In genomic region chr17:80174699-80175385, GRCm38 (mm10) we compare ENCODE assay signal across 1 mouse cellular context.
TF ChIP-seq lines count a peak whose summit lies in the region.

No protein-coding gene starts in this region.

TF ChIP-seq in CH12.LX, 34 proteins besides CTCF, POLR2A, EP300 and RAD21 (continued from another document):
- TF ChIP-seq TCF12 (IDR thresholded peaks at IDR 0.05; ENCODE audit: low read depth, low read length): no peak; the same call in 1 of the 2 replicates
- TF ChIP-seq MEF2A (IDR thresholded peaks at IDR 0.05; ENCODE audit: borderline replicate concordance, low read depth, low read length): no peak
- TF ChIP-seq JUN (IDR thresholded peaks at IDR 0.05; ENCODE audit: insufficient read depth, low read depth, low read length): no peak
- no peak for TF ChIP-seq SMC3 (IDR thresholded peaks at IDR 0.05; ENCODE audit: low read depth, low read length)
- TF ChIP-seq IRF4 (IDR thresholded peaks at IDR 0.05; ENCODE audit: low read depth, low read length): no peak; the same call in 1 of the 2 replicates
- TF ChIP-seq USF2 (conservative IDR thresholded peaks at IDR 0.05; ENCODE audit: low read depth, low read length): no peak
- TF ChIP-seq ELF1 (IDR thresholded peaks at IDR 0.05; ENCODE audit: low read depth, low read length): 0 out of 2 replicates have a peak, but pooled peaks have one; percentile 43
- no peak for TF ChIP-seq GABPA (IDR thresholded peaks at IDR 0.05; ENCODE audit: insufficient replicate concordance, low read depth, low read length)
- TF ChIP-seq MYC (IDR thresholded peaks at IDR 0.05; ENCODE audit: low read depth, low read length): no peak
- TF ChIP-seq CHD2 (IDR thresholded peaks at IDR 0.05; ENCODE audit: low read length): peak; percentile 6; the same call in 1 of the 2 replicates
- no peak for TF ChIP-seq ETS1 (conservative IDR thresholded peaks at IDR 0.05; ENCODE audit: low read depth, low read length)
- TF ChIP-seq BHLHE40 (IDR thresholded peaks at IDR 0.05; ENCODE audit: low read depth, low read length): 0 out of 2 replicates have a peak, but pooled peaks have one; percentile 25
- TF ChIP-seq CHD1 (IDR thresholded peaks at IDR 0.05; ENCODE audit: low read depth, low read length): no peak
- no peak; the same call in 1 of the 2 replicates for TF ChIP-seq MAZ (IDR thresholded peaks at IDR 0.05; ENCODE audit: low read depth, low read length)
- TF ChIP-seq KAT2A (IDR thresholded peaks at IDR 0.05; ENCODE audit: insufficient replicate concordance, low read length): 0 out of 2 replicates have a peak, but pooled peaks have one; percentile 17
- TF ChIP-seq UBTF (IDR thresholded peaks at IDR 0.05; ENCODE audit: low read depth, low read length): peak; percentile 5; the same call in 1 of the 2 replicates
- peak; percentile 65 for TF ChIP-seq MXI1 (IDR thresholded peaks at IDR 0.05; ENCODE audit: low read depth, low read length)
- peak; percentile 57 for TF ChIP-seq NELFE (IDR thresholded peaks at IDR 0.05; ENCODE audit: low read depth, low read length)
- TF ChIP-seq PAX5 (IDR thresholded peaks at IDR 0.05; ENCODE audit: low read length): no peak
- TF ChIP-seq SIN3A (IDR thresholded peaks at IDR 0.05; ENCODE audit: low read length): peak; percentile 42; the same call in 1 of the 2 replicates
